Mouse (Mus musculus) megakaryocyte, embryonic 14.5 days (primary cell): ENCODE data around the gene Psma5. TPM values are rescaled to one million over a fixed set of nuclear protein-coding genes. Genes with fewer than 3 reads are reported as not detected.

ENCODE experiments used
- H3K27me3 ChIP-seq: replicated peaks from 2 replicates; pipeline ENCODE3; 2012; ENCODE audit warnings: inconsistent platforms
- H3K36me3 ChIP-seq: replicated peaks from 2 replicates; pipeline ENCODE3; 2012; ENCODE audit warnings: low read length, inconsistent platforms, mixed read lengths
- H3K4me1 ChIP-seq: 2 replicates; pipeline ENCODE4 v1.6.1; 2012; ENCODE audit warnings: inconsistent platforms
- H3K4me3 ChIP-seq: replicated peaks from 2 replicates; pipeline ENCODE3; 2012; ENCODE audit warnings: moderate library complexity, mild to moderate bottlenecking, inconsistent platforms
- H3K9me3 ChIP-seq: 2 replicates; pipeline ENCODE4 v1.6.1; 2012; ENCODE audit warnings: inconsistent platforms
- FLI1 ChIP-seq: IDR thresholded peaks from 2 replicates; pipeline ENCODE4 v1.6.1; 2012; ENCODE audit warnings: low read length, inconsistent platforms, mixed read lengths
- GATA1 ChIP-seq: IDR thresholded peaks from 3 replicates; pipeline ENCODE4 v1.6.1; 2012; ENCODE audit warnings: mixed read lengths, low read length, inconsistent platforms, borderline replicate concordance
- polyA plus RNA-seq: library from polyadenylated mRNA; stranded (reverse); fragments of >175 nt; gene quantifications from 2 replicates; pipeline ENCODE4 v1.2.3, GENCODE M21; 2012; ENCODE audit warnings: low replicate concordance; ENCODE audit not compliant: insufficient read depth

Psma5 gene
- polyA plus RNA-seq, 1 experiment: 6.0 TPM

- no peak for TF ChIP-seq FLI1
- no peak for TF ChIP-seq GATA1
Observed at GRCm38 (mm10) chr3:108282401-108283240, 25.9 kb downstream of the Psma5 start.

GRCm38 (mm10) chr3:108283241-108283561 lies 26.5 kb downstream of the Psma5 start:
- H3K36me3 ChIP-seq: peaks cover 36% of the 10 kb centered on the region
- no peak for TF ChIP-seq GATA1
- TF ChIP-seq FLI1: no peak
- H3K9me3 ChIP-seq: no peaks in the 10 kb centered on the region
- peaks cover 1% of the 10 kb centered on the region for H3K27me3 ChIP-seq
- H3K4me1 ChIP-seq: peaks cover 50% of the 10 kb centered on the region
- H3K4me3 ChIP-seq: peak overlapping the region; percentile 97

More at GRCm38 (mm10) chr3:108282401-108283240, 25.9 kb downstream of the Psma5 start:
- Histone ChIP-seq H3K9me3 (no peaks in the 10 kb centered on the region), H3K4me3 (peak overlapping the region; percentile 97), H3K27me3 (peaks cover 1% of the 10 kb centered on the region), H3K4me1 (peaks cover 44% of the 10 kb centered on the region), H3K36me3 (peaks cover 36% of the 10 kb centered on the region)

DNA sequence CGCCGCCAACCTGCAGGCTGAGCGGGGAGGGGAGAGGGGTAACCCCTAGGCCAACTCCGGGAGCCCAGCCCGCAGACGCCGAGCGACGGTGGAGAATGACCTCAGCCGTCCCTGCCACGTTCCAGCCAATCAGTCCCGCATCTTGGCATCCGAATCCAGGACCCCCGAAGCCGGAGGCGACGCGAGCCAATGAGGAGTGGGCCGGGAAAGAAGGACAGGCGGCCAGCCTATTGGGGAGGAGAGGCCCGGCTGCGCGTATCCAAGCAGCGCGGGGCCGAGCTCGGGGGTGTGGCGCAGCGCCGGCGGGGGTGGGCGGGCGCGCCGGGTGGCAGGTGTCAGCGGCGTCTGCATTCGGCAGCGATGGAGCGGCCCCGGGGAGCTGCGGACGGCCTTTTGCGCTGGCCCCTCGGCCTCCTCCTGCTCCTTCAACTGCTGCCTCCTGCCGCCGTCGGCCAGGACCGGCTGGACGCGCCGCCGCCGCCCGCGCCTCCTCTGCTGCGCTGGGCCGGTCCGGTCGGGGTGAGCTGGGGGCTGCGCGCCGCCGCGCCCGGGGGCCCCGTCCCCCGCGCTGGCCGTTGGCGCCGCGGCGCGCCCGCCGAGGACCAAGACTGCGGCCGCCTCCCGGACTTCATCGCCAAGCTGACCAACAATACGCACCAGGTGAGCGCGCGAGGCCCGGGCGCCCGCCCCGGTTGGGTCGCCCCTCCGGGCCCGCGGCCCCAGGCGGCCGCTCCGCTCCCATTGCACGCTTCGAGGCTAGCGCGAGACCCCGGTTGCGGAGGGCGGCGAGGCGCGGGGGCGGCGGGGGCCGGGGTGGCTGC lies 27.3 kb downstream of the Psma5 start, which contains the start of gene Sort1:
Gene Sort1, plus strand, starts transcription at position 302 of the 821 bp plus-strand sequence.
- H3K4me1 ChIP-seq: peaks cover 57% of the 10 kb centered on the region
- H3K4me3 ChIP-seq: peak within 1 kb of the TSS; percentile 97
- peaks cover 32% of the 10 kb centered on the region for H3K36me3 ChIP-seq
- no peak for TF ChIP-seq GATA1
- TF ChIP-seq FLI1: no peak
- H3K27me3 ChIP-seq: peaks cover 1% of the 10 kb centered on the region
- H3K9me3 ChIP-seq: no peaks in the 10 kb centered on the region

GRCm38 (mm10) chr3:108285078-108285711 lies 28.5 kb downstream of the Psma5 start:
- Histone ChIP-seq H3K4me1 (peaks cover 70% of the 10 kb centered on the region), H3K36me3 (peaks cover 22% of the 10 kb centered on the region), H3K9me3 (no peaks in the 10 kb centered on the region), H3K4me3 (peak overlapping the region; percentile 97), H3K27me3 (peaks cover 1% of the 10 kb centered on the region)
- TF ChIP-seq GATA1 (no peak), FLI1 (no peak)

DNA sequence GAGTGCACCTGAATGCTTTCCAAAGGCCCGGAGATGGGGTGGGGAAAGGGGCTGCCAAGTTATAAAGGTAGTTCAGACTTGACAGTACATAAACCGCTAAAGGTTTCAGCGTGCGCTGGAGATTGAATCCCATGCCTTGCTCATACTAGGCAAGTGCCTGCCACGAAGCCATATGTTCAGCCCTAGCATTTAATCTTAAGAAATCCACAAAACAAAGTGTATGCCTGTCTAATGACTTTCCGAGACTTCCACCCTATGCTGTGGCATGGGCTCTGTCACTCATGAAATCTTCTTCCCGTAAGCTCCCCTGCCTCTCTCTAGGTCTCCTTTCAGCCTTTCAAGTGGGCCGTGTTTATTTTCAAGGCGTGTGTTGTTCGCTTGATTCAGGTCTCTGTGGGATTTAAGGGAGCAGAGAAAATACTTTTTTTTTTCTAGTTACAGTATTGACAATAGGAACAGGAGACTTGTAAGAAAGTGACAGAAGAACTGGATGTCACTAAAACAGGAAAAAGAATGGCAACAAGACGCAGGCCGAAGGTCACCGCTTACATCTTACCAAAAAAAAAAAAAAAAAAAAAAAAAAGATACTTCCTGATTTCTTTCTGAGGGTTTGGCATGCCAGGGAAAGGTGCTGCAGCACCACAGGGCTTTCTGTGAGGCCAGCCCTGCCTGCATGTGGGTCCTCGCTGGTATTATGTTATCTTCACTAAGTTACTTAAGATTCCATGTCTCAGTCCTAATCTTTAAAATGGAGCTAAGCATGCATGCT lies 30.1 kb downstream of the Psma5 start:
- peaks cover 1% of the 10 kb centered on the region for H3K27me3 ChIP-seq
- H3K4me1 ChIP-seq: peaks cover 79% of the 10 kb centered on the region
- H3K4me3 ChIP-seq: no peak overlapping the region
- peaks cover 24% of the 10 kb centered on the region for H3K36me3 ChIP-seq
- TF ChIP-seq FLI1 (no peak), GATA1 (no peak)
- no peaks in the 10 kb centered on the region for H3K9me3 ChIP-seq

DNA sequence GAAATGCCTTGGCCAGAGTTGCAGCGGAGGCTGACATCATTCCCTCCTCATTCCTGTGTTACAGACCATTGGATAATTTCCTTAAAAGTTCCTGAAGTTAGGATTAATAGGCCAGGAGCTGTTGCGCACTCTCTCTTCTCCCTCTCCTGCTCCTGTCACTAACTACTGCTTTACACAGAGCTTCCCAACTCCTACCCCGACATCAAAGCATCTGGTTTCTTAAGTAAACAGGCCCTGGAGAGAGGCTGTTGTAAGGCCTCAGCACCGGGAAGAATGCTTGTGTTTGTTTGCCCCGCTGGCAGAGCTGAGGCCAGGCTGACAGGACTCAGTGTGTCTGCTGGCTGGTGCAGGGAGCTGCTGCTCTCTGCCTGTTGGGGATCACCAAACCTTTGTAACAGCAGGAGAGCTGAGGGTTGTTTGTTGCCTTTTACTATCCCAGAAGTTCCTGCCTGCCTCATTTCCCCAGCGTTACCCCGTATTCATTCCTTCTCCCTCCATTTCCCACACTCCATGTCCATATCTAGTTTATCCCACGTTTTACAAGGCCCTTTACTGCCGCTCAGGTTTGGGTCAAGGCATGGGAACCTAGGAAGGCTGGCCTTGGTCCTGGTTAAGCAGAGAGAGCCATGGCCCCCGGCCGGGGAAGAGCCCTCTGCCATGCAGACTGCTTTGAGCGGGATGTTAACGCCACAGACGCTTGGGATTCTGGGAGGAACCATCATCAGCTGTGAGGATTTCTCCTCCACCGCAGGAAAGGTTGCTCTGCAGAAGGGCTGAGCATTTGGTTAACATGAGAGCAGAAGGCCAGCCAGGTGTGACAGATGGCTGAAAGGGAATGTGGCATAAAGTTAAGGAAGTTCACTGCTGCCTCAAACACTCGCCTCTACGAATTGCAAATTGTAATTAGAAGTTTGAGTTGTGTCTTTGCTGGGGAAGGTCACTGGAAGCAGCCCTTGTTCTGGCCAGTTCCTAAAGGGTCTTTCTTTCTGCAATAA lies 31.4 kb downstream of the Psma5 start:
- Histone ChIP-seq H3K9me3 (no peaks in the 10 kb centered on the region), H3K4me3 (peak overlapping the region; percentile 35), H3K27me3 (peaks cover 1% of the 10 kb centered on the region), H3K4me1 (peaks cover 78% of the 10 kb centered on the region), H3K36me3 (peaks cover 26% of the 10 kb centered on the region)
- TF ChIP-seq GATA1: no peak
- TF ChIP-seq FLI1: no peak

DNA sequence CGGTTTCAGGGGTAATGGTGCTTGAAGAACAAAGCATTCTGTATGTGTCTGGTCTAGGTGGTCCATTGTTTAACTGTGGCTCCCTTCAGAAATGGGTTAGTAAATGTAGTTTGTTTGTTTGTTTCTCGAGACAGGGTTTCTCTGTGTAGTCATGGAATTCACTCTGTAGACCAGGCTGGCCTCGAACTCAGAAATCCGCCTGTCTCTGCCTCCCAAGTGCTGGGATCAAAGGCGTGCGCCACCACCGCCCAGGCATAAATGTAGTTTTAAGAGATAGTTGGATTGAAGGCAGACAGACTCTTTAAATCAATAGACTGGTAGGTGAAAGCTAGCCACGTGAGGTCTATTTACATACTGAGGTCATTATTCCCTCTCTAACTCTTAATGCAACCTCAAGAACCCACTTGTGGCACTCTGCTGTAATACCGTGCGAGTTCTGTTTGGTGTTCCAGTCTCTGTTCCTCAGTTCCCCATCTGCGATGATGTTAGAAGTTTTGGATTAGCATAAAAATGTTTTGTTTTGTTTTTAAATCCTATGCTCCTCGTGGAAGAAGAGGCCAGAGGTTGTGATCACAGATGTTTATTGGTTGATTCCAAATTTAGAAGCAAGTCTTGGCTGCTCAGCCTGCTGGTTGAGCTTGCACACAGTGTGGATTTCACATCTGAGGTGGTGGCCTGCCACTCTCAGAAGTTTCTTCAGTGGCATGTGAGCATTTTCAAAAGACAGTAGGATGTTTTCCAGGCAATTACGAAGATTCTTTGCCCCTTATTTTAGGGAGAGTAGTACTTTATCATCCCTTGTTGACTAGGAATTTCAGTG lies 32.8 kb downstream of the Psma5 start:
- Histone ChIP-seq H3K9me3 (no peaks in the 10 kb centered on the region), H3K27me3 (peaks cover 1% of the 10 kb centered on the region), H3K4me1 (peaks cover 84% of the 10 kb centered on the region), H3K4me3 (no peak overlapping the region), H3K36me3 (peaks cover 26% of the 10 kb centered on the region)
- no peak for TF ChIP-seq GATA1
- no peak for TF ChIP-seq FLI1

DNA sequence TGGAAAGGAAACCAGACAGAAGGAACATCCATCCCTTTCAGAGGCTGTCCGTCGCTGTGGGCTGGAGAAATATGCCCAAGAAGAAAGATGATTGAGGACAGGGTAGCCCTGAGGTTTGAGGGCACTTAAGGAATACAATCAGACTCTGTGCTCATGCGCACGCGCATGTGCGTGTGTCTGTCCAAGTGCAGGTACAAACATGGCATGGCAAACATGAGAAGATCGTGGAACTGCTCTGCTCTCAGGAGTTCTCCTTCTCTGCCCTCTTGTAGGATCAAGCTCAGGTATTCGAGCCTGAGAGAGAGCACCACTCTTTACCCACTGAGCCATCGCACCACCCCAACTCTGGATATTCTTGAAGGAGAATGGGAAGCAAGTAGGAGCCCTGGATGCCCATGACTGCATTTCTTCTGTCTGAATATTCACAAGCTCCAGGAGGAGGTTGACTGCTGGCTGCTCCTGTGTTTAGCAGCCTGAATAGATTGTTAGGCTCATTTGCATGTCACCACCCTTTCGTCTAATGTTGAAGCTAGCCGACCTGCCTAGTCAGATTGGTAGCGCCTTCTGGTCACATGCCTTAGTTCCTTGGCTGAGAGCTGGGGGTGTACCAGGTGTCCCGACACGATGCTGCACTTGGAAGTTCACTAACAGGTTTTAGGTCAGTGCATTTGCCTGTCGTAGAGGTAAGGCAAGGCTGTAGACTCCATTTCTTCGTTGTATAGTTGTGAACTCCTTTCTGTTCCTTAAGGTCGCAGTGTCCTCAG lies 34.5 kb downstream of the Psma5 start:
- H3K9me3 ChIP-seq: no peaks in the 10 kb centered on the region
- H3K4me1 ChIP-seq: peaks cover 89% of the 10 kb centered on the region
- TF ChIP-seq GATA1 (no peak), FLI1 (no peak)
- H3K27me3 ChIP-seq: no peaks in the 10 kb centered on the region
- H3K36me3 ChIP-seq: peaks cover 25% of the 10 kb centered on the region
- H3K4me3 ChIP-seq: no peak overlapping the region
